Mouse (Mus musculus): Measurements from ENCODE around the gene Mb21d2.

Mb21d2 gene

GRCm38 (mm10) chr16:28863616-28864015 lies 65.9 kb downstream of the Mb21d2 start:
- in situ Hi-C loops (cut with MboI, MseI): no loop called here

- in situ Hi-C loops (cut with MboI, MseI): no loop called here
Measured at GRCm38 (mm10) chr16:28862093-28862492, 67.4 kb downstream of the Mb21d2 start.

GRCm38 (mm10) chr16:28859678-28860077 lies 69.8 kb downstream of the Mb21d2 start:
- in situ Hi-C loops (cut with MboI, MseI): no loop called here

- in situ Hi-C loops (cut with MboI, MseI): no loop called here
Measured at GRCm38 (mm10) chr16:28859009-28859288, 70.5 kb downstream of the Mb21d2 start.

- in situ Hi-C loops (cut with MboI, MseI): no loop called here
Measured at GRCm38 (mm10) chr16:28858210-28859008, 71.1 kb downstream of the Mb21d2 start.

GRCm38 (mm10) chr16:28851409-28851821 lies 78.1 kb downstream of the Mb21d2 start:
- in situ Hi-C loops (cut with MboI, MseI): no loop called here

GRCm38 (mm10) chr16:28850881-28851280 lies 78.6 kb downstream of the Mb21d2 start:
- in situ Hi-C loops (cut with MboI, MseI): no loop called here

GRCm38 (mm10) chr16:28846123-28846522 lies 83.3 kb downstream of the Mb21d2 start:
- in situ Hi-C loops (cut with MboI, MseI): loop anchor here (25.0 kb wide), 1 partner anchor 1416 kb away; the partner anchor contains the start of gene Cpn2

- in situ Hi-C loops (cut with MboI, MseI): loop anchor here (25.0 kb wide), 1 partner anchor 1417 kb away; the partner anchor contains the start of gene Cpn2
Measured at GRCm38 (mm10) chr16:28845336-28845735, 84.1 kb downstream of the Mb21d2 start.

GRCm38 (mm10) chr16:28841102-28841501 lies 88.4 kb downstream of the Mb21d2 start:
- in situ Hi-C loops (cut with MboI, MseI): loop anchor here (25.0 kb wide), 1 partner anchor 1421 kb away; the partner anchor contains the start of gene Cpn2

GRCm38 (mm10) chr16:28840075-28840974 lies 89.1 kb downstream of the Mb21d2 start:
- in situ Hi-C loops (cut with MboI, MseI): loop anchor here (25.0 kb wide), 1 partner anchor 1422 kb away; the partner anchor contains the start of gene Cpn2

GRCm38 (mm10) chr16:28839575-28839974 lies 89.9 kb downstream of the Mb21d2 start:
- in situ Hi-C loops (cut with MboI, MseI): loop anchor here (5.0 to 25.0 kb wide), 2 partner anchors 723 to 1423 kb away; partner anchors contain the start of gene Cpn2

- in situ Hi-C loops (cut with MboI, MseI): loop anchor here (5.0 to 25.0 kb wide), 2 partner anchors 724 to 1424 kb away; partner anchors contain the start of gene Cpn2
Measured at GRCm38 (mm10) chr16:28838016-28838415, 91.5 kb downstream of the Mb21d2 start.

GRCm38 (mm10) chr16:28832085-28832635 lies 97.3 kb downstream of the Mb21d2 start:
- in situ Hi-C loops (cut with MboI, MseI): loop anchor here (25.0 kb wide), 1 partner anchor 1430 kb away; the partner anchor contains the start of gene Cpn2

- in situ Hi-C loops (cut with MboI, MseI): loop anchor here (25.0 kb wide), 1 partner anchor 1433 kb away; the partner anchor contains the start of gene Cpn2
Measured at GRCm38 (mm10) chr16:28829263-28829955, 100.1 kb downstream of the Mb21d2 start.

- in situ Hi-C loops (cut with MboI, MseI): loop anchor here (25.0 kb wide), 1 partner anchor 1438 kb away; the partner anchor contains the start of gene Cpn2
Measured at GRCm38 (mm10) chr16:28824781-28825180, 104.7 kb downstream of the Mb21d2 start.

GRCm38 (mm10) chr16:28821774-28822173 lies 107.7 kb downstream of the Mb21d2 start:
- in situ Hi-C loops (cut with MboI, MseI): no loop called here

GRCm38 (mm10) chr16:28818749-28819285 lies 110.7 kb downstream of the Mb21d2 start:
- in situ Hi-C loops (cut with MboI, MseI): no loop called here

- in situ Hi-C loops (cut with MboI, MseI): no loop called here
Measured at GRCm38 (mm10) chr16:28813290-28813689, 116.2 kb downstream of the Mb21d2 start.

GRCm38 (mm10) chr16:28809089-28809488 lies 120.4 kb downstream of the Mb21d2 start:
- in situ Hi-C loops (cut with MboI, MseI): no loop called here

GRCm38 (mm10) chr16:28793115-28793514 lies 136.4 kb downstream of the Mb21d2 start:
- in situ Hi-C loops (cut with MboI, MseI): no loop called here

Measured in regulatory T cell (primary cell).